Mouse (Mus musculus): ENCODE measurements around the gene Onecut1. TPM values are rescaled to one million over a fixed set of nuclear protein-coding genes. Genes with fewer than 3 reads are reported as not detected.

The Onecut1 gene
- total and polyA plus RNA-seq, 3 experiments: not detected

GRCm38 (mm10) chr9:74855446-74855845 is 6.3 kb upstream of the Onecut1 start:
- H3K4me1 ChIP-seq (ENCODE audit: control insufficient read depth in 1 of 2, insufficient read depth in 2 of 2): no peaks in the 10 kb centered on the region
- no peaks in the 10 kb centered on the region for H3K36me3 ChIP-seq (replicated peaks in 1 of 2; ENCODE audit: control insufficient read depth in 1 of 2, insufficient read depth in 1 of 2, low read length in 1 of 2)
- no peak overlapping the region for H3K9ac ChIP-seq (ENCODE audit: insufficient read depth, low read depth)
- TF ChIP-seq MYC (IDR thresholded peaks at IDR 0.05; ENCODE audit: low read depth, low read length) (no peak), EP300 (IDR thresholded peaks at IDR 0.05; ENCODE audit: low read length) (no peak), ELF1 (IDR thresholded peaks at IDR 0.05; ENCODE audit: low read depth, low read length) (no peak), PAX5 (IDR thresholded peaks at IDR 0.05; ENCODE audit: low read length) (no peak), ZNF384 (IDR thresholded peaks at IDR 0.05; ENCODE audit: low read depth, low read length) (no peak), JUN (IDR thresholded peaks at IDR 0.05; ENCODE audit: insufficient read depth, low read depth, low read length) (no peak), ETS1 (conservative IDR thresholded peaks at IDR 0.05; ENCODE audit: low read depth, low read length) (no peak), KAT2A (IDR thresholded peaks at IDR 0.05; ENCODE audit: insufficient replicate concordance, low read length) (no peak), IRF4 (IDR thresholded peaks at IDR 0.05; ENCODE audit: low read depth, low read length) (no peak), MAX (IDR thresholded peaks at IDR 0.05; ENCODE audit: low read length) (no peak), HCFC1 (IDR thresholded peaks at IDR 0.05; ENCODE audit: low read depth, low read length) (no peak), TBP (conservative IDR thresholded peaks at IDR 0.05; ENCODE audit: low read depth, low read length) (no peak), SIN3A (IDR thresholded peaks at IDR 0.05; ENCODE audit: low read length) (no peak)
- H3K27ac ChIP-seq (ENCODE audit: insufficient read depth, low read depth): no peak overlapping the region
- DNase-seq (ENCODE audit: extremely low read depth): no peak
- in situ Hi-C loops (cut with MboI; ENCODE audit: low pct_ligation_motif_present, low pct_unique_long_range_greater_than_20kb, low sequenced_read_pairs): loop anchor here (25.0 kb wide), 1 partner anchor 318 kb away; no protein-coding TSS in a partner anchor
- dilution Hi-C loops (cut with MboI; ENCODE audit: extremely low pct_ligation_motif_present, extremely low pct_unique_long_range_greater_than_20kb, low sequenced_read_pairs): no loop called here
- no peaks in the 10 kb centered on the region for H3K79me2 ChIP-seq (replicated peaks; ENCODE audit: control insufficient read depth, extremely low read depth, insufficient read depth, poor library complexity, severe bottlenecking)
- no peak overlapping the region for H3K4me2 ChIP-seq (ENCODE audit: insufficient read depth, low read depth, poor library complexity, severe bottlenecking)
- peaks cover 86% of the 10 kb centered on the region for H3K27me3 ChIP-seq (replicated peaks)
- H3K4me3 ChIP-seq (replicated peaks in 1 of 3; ENCODE audit: low read depth in 2 of 3, low read length in 2 of 3, poor library complexity in 1 of 3): no peak overlapping the region
- no peaks in the 10 kb centered on the region for H3K9me3 ChIP-seq (replicated peaks; ENCODE audit: low read length)

- Histone ChIP-seq H3K36me3 (replicated peaks in 1 of 2; ENCODE audit: control insufficient read depth in 1 of 2, insufficient read depth in 1 of 2, low read length in 1 of 2) (no peaks in the 10 kb centered on the region), H3K27me3 (replicated peaks) (peaks cover 80% of the 10 kb centered on the region), H3K4me3 (replicated peaks in 1 of 3; ENCODE audit: low read depth in 2 of 3, low read length in 2 of 3, poor library complexity in 1 of 3) (no peak overlapping the region), H3K9me3 (replicated peaks; ENCODE audit: low read length) (peaks cover 5% of the 10 kb centered on the region), H3K79me2 (replicated peaks; ENCODE audit: control insufficient read depth, extremely low read depth, insufficient read depth, poor library complexity, severe bottlenecking) (no peaks in the 10 kb centered on the region), H3K9ac (ENCODE audit: insufficient read depth, low read depth) (no peak overlapping the region), H3K27ac (ENCODE audit: insufficient read depth, low read depth) (no peak overlapping the region), H3K4me2 (ENCODE audit: insufficient read depth, low read depth, poor library complexity, severe bottlenecking) (no peak overlapping the region), H3K4me1 (ENCODE audit: control insufficient read depth in 1 of 2, insufficient read depth in 2 of 2) (no peaks in the 10 kb centered on the region)
- in situ Hi-C loops (cut with MboI; ENCODE audit: low pct_ligation_motif_present, low pct_unique_long_range_greater_than_20kb, low sequenced_read_pairs) (loop anchor here (25.0 kb wide), 1 partner anchor 320 kb away; no protein-coding TSS in a partner anchor), dilution Hi-C loops (cut with MboI; ENCODE audit: extremely low pct_ligation_motif_present, extremely low pct_unique_long_range_greater_than_20kb, low sequenced_read_pairs) (no loop called here)
- TF ChIP-seq POLR2A (IDR thresholded peaks at IDR 0.05; ENCODE audit: low read depth, low read length) (no peak), GABPA (IDR thresholded peaks at IDR 0.05; ENCODE audit: insufficient replicate concordance, low read depth, low read length) (no peak), UBTF (IDR thresholded peaks at IDR 0.05; ENCODE audit: low read depth, low read length) (no peak), EP300 (IDR thresholded peaks at IDR 0.05; ENCODE audit: low read length) (no peak), SIN3A (IDR thresholded peaks at IDR 0.05; ENCODE audit: low read length) (no peak), MAFK (IDR thresholded peaks at IDR 0.05; ENCODE audit: insufficient replicate concordance, low read length) (no peak), MAX (IDR thresholded peaks at IDR 0.05; ENCODE audit: low read length) (no peak), CHD2 (IDR thresholded peaks at IDR 0.05; ENCODE audit: low read length) (no peak), E2F4 (IDR thresholded peaks at IDR 0.05; ENCODE audit: insufficient replicate concordance, low read depth, low read length) (no peak), KAT2A (IDR thresholded peaks at IDR 0.05; ENCODE audit: insufficient replicate concordance, low read length) (no peak), CHD1 (IDR thresholded peaks at IDR 0.05; ENCODE audit: low read depth, low read length) (no peak), MXI1 (IDR thresholded peaks at IDR 0.05; ENCODE audit: low read depth, low read length) (no peak), PAX5 (IDR thresholded peaks at IDR 0.05; ENCODE audit: low read length) (no peak)
- DNase-seq (ENCODE audit: extremely low read depth): no peak
These were observed 4.9 kb upstream of the Onecut1 start for GRCm38 (mm10) chr9:74856578-74857507.
